Mouse (Mus musculus): Measurements from ENCODE around the gene Sec16a.

GRCm38 (mm10) chr2:26494396-26494795 is 49.4 kb upstream of the Sec16a start:
- TF ChIP-seq CTCF (IDR thresholded peaks at IDR 0.05; ENCODE audit: low read depth) (no peak), EP300 (IDR thresholded peaks at IDR 0.05; ENCODE audit: low read depth) (no peak)
